Mouse (Mus musculus): ENCODE results near the gene Gm10715. TPM values are rescaled to one million over a fixed set of nuclear protein-coding genes. Genes with fewer than 3 reads are reported as not detected.
"Not testable (repeated sequence)": the region's sequence is repeated elsewhere in the genome, so short reads cannot be mapped to it uniquely, and the experiment has no call there.

Gene Gm10715
- polyA plus RNA-seq, 1 experiment from 2014 or later: not detected

DNA sequence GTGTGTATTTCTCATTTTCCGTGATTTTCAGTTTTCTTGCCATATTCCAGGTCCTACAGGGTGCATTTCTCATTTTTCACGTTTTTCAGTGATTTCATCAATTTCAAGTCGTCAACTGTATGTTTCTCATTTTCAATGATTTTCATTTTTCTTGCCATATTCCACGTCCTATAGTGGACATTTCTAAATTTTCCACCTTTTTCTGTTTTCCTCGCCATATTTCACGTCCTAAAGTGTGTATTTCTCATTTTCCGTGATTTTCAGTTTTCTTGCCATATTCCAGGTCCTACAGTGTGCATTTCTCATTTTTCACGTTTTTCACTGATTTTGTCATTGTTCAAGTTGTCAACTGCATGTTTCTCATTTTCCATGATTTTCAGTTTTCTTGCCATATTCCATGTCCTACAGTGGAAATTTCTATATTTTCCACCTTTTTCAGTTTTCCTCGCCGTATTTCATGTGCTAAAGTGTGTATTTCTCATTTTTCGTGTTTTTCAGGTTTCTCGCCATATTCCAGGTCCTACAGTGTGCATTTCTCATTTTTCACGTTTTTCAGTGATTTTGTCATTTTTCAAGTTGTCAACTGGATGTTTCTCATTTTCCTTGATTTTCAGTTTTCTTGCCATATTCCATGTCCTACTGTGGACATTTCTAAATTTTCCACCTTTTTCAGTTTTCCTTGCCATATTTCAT is 14.2 kb upstream of the Gm10715 start:
- WGBS: 69% methylated on average over 9 of the region's 13 CpGs
- H3K27me3 ChIP-seq (replicated peaks; ENCODE audit: control insufficient read depth, insufficient read depth, low read length); H3K4me3 ChIP-seq (ENCODE audit: low read depth, low read length); H3K9me3 ChIP-seq (ENCODE audit: control insufficient read depth, low read length); H3K27ac ChIP-seq (replicated peaks; ENCODE audit: low read depth, low read length); H3K36me3 ChIP-seq (ENCODE audit: control insufficient read depth, insufficient read depth, low read length); ATAC-seq (ENCODE audit: low read depth); H3K9ac ChIP-seq (ENCODE audit: low read depth, low read length); H3K4me1 ChIP-seq (ENCODE audit: control insufficient read depth, insufficient read depth, low read length); H3K4me2 ChIP-seq (ENCODE audit: low read depth, low read length): not testable (repeated sequence)
- peak; percentile 11 for DNase-seq (ENCODE audit: low spot score)

DNA sequence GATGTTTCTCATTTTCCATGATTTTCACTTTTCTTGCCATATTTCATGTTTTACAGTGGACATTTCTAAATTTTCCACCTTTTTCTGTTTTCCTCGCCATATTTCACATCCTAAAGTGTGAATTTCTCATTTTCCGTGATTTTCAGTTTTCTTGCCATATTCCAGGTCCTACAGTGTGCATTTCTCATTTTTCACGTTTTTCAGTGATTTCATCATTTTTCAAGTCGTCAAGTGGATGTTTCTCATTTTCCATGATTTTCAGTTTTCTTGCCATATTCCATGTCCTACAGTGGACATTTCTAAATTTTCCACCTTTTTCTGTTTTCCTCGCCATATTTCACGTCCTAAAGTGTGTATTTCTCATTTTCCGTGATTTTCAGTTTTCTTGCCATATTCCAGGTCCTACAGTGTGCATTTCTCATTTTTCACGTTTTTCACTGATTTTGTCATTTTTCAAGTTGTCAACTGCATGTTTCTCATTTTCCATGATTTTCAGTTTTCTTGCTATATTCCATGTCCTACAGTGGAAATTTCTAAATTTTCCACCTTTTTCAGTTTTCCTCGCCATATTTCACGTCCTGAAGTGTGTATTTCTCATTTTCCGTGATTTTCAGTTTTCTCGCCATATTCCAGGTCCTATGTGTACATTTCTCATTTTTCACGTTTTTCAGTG is 13.2 kb upstream of the Gm10715 start, which contains the start of gene Gm10718:
TSS of gene Gm10718 (plus strand) at position 236 of the 673 bp plus-strand sequence.
- H3K4me2 ChIP-seq (ENCODE audit: low read depth, low read length); H3K4me3 ChIP-seq (ENCODE audit: low read depth, low read length); H3K27ac ChIP-seq (replicated peaks; ENCODE audit: low read depth, low read length); H3K9ac ChIP-seq (ENCODE audit: low read depth, low read length); H3K9me3 ChIP-seq (ENCODE audit: control insufficient read depth, low read length); ATAC-seq (ENCODE audit: low read depth); H3K36me3 ChIP-seq (ENCODE audit: control insufficient read depth, insufficient read depth, low read length); H3K27me3 ChIP-seq (replicated peaks; ENCODE audit: control insufficient read depth, insufficient read depth, low read length); DNase-seq (ENCODE audit: low spot score); H3K4me1 ChIP-seq (ENCODE audit: control insufficient read depth, insufficient read depth, low read length): not testable (repeated sequence)
- 73% methylated on average over 9 of the region's 13 CpGs for WGBS

DNA sequence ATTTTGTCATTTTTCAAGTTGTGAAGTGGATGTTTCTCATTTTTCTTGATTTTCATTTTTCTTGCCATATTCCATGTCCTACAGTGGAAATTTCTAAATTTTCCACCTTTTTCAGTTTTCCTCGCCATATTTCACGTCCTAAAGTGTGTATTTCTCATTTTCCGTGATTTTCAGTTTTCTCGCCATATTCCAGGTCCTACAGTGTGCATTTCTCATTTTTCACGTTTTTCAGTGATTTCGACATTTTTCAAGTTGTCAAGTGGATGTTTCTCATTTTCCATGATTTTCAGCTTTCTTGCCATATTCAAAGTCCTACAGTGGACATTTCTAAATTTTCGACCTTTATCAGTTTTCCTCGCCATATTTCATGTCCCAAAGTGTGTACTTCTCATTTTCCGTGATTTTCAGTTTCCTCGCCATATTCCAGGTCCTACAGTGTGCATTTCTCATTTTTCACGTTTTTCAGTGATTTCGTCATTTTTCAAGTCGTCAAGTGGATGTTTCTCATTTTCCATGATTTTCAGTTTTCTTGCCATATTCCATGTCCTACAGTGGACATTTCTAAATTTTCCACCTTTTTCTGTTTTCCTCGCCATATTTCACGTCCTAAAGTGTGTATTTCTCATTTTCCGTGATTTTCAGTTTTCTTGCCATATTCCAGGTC is 12.6 kb upstream of the Gm10715 start:
- not testable (repeated sequence) for H3K27ac ChIP-seq (replicated peaks; ENCODE audit: low read depth, low read length); H3K9me3 ChIP-seq (ENCODE audit: control insufficient read depth, low read length); H3K27me3 ChIP-seq (replicated peaks; ENCODE audit: control insufficient read depth, insufficient read depth, low read length); DNase-seq (ENCODE audit: low spot score); ATAC-seq (ENCODE audit: low read depth); H3K4me3 ChIP-seq (ENCODE audit: low read depth, low read length); H3K36me3 ChIP-seq (ENCODE audit: control insufficient read depth, insufficient read depth, low read length); H3K4me1 ChIP-seq (ENCODE audit: control insufficient read depth, insufficient read depth, low read length); H3K9ac ChIP-seq (ENCODE audit: low read depth, low read length); H3K4me2 ChIP-seq (ENCODE audit: low read depth, low read length)
- 66% methylated on average over 15 of the region's 16 CpGs for WGBS

DNA sequence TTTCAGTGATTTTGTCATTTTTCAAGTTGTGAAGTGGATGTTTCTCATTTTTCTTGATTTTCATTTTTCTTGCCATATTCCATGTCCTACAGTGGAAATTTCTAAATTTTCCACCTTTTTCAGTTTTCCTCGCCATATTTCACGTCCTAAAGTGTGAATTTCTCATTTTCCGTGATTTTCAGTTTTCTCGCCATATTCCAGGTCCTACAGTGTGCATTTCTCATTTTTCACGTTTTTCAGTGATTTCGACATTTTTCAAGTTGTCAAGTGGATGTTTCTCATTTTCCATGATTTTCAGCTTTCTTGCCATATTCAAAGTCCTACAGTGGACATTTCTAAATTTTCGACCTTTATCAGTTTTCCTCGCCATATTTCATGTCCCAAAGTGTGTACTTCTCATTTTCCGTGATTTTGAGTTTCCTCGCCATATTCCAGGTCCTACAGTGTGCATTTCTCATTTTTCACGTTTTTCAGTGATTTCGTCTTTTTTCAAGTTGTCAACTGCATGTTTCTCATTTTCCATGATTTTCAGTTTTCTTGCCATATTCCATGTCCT is 11.7 kb upstream of the Gm10715 start, which contains the start of gene Gm10717:
TSS of gene Gm10717 (plus strand) at position 506 of the 556 bp plus-strand sequence.
- not testable (repeated sequence) for DNase-seq (ENCODE audit: low spot score); H3K36me3 ChIP-seq (ENCODE audit: control insufficient read depth, insufficient read depth, low read length); H3K4me2 ChIP-seq (ENCODE audit: low read depth, low read length); H3K27me3 ChIP-seq (replicated peaks; ENCODE audit: control insufficient read depth, insufficient read depth, low read length); H3K9me3 ChIP-seq (ENCODE audit: control insufficient read depth, low read length); H3K4me3 ChIP-seq (ENCODE audit: low read depth, low read length); H3K27ac ChIP-seq (replicated peaks; ENCODE audit: low read depth, low read length); ATAC-seq (ENCODE audit: low read depth); H3K9ac ChIP-seq (ENCODE audit: low read depth, low read length); H3K4me1 ChIP-seq (ENCODE audit: control insufficient read depth, insufficient read depth, low read length)
- WGBS: 71% methylated on average over 12 of the region's 12 CpGs

DNA sequence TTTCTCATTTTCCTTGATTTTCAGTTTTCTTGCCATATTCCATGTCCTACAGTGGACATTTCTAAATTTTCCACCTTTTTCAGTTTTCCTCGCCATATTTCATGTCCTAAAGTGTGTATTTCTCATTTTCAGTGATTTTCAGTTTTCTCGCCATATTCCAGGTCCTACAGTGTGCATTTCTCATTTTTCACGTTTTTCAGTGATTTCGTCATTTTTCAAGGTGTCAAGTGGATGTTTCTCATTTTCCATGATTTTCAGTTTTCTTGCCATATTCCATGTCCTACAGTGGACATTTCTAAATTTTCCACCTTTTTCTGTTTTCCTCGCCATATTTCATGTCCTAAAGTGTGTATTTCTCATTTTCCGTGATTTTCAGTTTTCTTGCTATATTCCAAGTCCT is 11.0 kb upstream of the Gm10715 start:
- not testable (repeated sequence) for ATAC-seq (ENCODE audit: low read depth); H3K4me1 ChIP-seq (ENCODE audit: control insufficient read depth, insufficient read depth, low read length); H3K27ac ChIP-seq (replicated peaks; ENCODE audit: low read depth, low read length); H3K4me2 ChIP-seq (ENCODE audit: low read depth, low read length); H3K9me3 ChIP-seq (ENCODE audit: control insufficient read depth, low read length); H3K9ac ChIP-seq (ENCODE audit: low read depth, low read length); H3K27me3 ChIP-seq (replicated peaks; ENCODE audit: control insufficient read depth, insufficient read depth, low read length); DNase-seq (ENCODE audit: low spot score); H3K36me3 ChIP-seq (ENCODE audit: control insufficient read depth, insufficient read depth, low read length); H3K4me3 ChIP-seq (ENCODE audit: low read depth, low read length)
- WGBS: 61% methylated on average over 4 of the region's 6 CpGs

DNA sequence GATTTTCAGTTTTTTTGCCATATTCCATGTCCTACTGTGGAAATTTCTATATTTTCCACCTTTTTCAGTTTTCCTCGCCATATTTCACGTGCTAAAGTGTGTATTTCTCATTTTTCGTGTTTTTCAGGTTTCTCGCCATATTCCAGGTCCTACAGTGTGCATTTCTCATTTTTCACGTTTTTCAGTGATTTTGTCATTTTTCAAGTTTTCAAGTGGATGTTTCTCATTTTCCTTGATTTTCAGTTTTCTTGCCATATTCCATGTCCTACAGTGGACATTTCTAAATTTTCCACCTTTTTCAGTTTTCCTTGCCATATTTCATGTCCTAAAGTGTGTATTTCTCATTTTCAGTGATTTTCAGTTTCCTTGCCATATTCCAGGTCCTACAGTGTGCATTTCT is 10.5 kb upstream of the Gm10715 start:
- not testable (repeated sequence) for H3K9me3 ChIP-seq (ENCODE audit: control insufficient read depth, low read length); H3K36me3 ChIP-seq (ENCODE audit: control insufficient read depth, insufficient read depth, low read length); H3K27ac ChIP-seq (replicated peaks; ENCODE audit: low read depth, low read length); H3K9ac ChIP-seq (ENCODE audit: low read depth, low read length); ATAC-seq (ENCODE audit: low read depth); H3K4me1 ChIP-seq (ENCODE audit: control insufficient read depth, insufficient read depth, low read length); DNase-seq (ENCODE audit: low spot score); H3K27me3 ChIP-seq (replicated peaks; ENCODE audit: control insufficient read depth, insufficient read depth, low read length); H3K4me3 ChIP-seq (ENCODE audit: low read depth, low read length); H3K4me2 ChIP-seq (ENCODE audit: low read depth, low read length)
- 70% methylated on average over 5 of the region's 5 CpGs for WGBS

DNA sequence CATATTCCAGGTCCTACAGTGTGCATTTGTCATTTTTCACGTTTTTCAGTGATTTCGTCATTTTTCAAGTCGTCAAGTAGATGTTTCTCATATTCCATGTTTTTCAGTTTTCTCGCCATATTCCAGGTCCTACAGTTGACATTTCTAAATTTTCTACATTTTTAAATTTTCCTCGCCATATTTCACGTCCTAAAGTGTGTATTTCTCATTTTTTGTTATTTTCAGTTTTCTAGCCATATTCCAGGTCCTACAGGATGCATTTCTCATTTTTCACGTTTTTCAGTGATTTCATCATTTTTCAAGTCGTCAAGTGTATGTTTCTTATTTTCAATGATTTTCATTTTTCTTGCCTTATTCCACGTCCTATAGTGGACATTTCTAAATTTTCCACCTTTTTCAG is 9.9 kb upstream of the Gm10715 start:
- H3K9ac ChIP-seq (ENCODE audit: low read depth, low read length); H3K9me3 ChIP-seq (ENCODE audit: control insufficient read depth, low read length); H3K27ac ChIP-seq (replicated peaks; ENCODE audit: low read depth, low read length); H3K4me3 ChIP-seq (ENCODE audit: low read depth, low read length); DNase-seq (ENCODE audit: low spot score); H3K4me2 ChIP-seq (ENCODE audit: low read depth, low read length); H3K4me1 ChIP-seq (ENCODE audit: control insufficient read depth, insufficient read depth, low read length); H3K27me3 ChIP-seq (replicated peaks; ENCODE audit: control insufficient read depth, insufficient read depth, low read length); ATAC-seq (ENCODE audit: low read depth); H3K36me3 ChIP-seq (ENCODE audit: control insufficient read depth, insufficient read depth, low read length): not testable (repeated sequence)
- WGBS: 64% methylated on average over 9 of the region's 9 CpGs

DNA sequence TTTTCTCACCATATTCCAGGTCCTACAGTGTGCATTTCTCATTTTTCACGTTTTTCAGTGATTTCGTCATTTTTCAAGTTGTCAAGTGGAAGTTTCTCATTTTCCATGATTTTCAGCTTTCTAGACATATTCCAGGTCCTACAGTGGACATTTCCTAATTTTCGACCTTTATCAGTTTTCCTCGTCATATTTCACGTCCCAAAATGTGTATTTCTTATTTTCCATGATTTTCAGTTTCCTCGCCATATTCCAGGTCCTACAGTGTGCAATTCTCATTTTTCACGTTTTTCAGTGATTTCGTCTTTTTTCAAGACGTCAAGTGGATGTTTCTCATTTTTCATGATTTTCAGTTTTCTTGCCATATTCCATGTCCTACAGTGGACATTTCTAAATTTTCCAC is 9.5 kb upstream of the Gm10715 start:
- H3K9ac ChIP-seq (ENCODE audit: low read depth, low read length); H3K27ac ChIP-seq (replicated peaks; ENCODE audit: low read depth, low read length); H3K4me2 ChIP-seq (ENCODE audit: low read depth, low read length); ATAC-seq (ENCODE audit: low read depth); H3K9me3 ChIP-seq (ENCODE audit: control insufficient read depth, low read length); H3K36me3 ChIP-seq (ENCODE audit: control insufficient read depth, insufficient read depth, low read length); H3K4me3 ChIP-seq (ENCODE audit: low read depth, low read length); H3K4me1 ChIP-seq (ENCODE audit: control insufficient read depth, insufficient read depth, low read length); H3K27me3 ChIP-seq (replicated peaks; ENCODE audit: control insufficient read depth, insufficient read depth, low read length): not testable (repeated sequence)
- WGBS: 74% methylated on average over 9 of the region's 9 CpGs
- DNase-seq (ENCODE audit: low spot score): peak; percentile 33
